Mouse (Mus musculus) erythroblast, adult 5-6 weeks (primary cell): ENCODE results near the gene Mon1a. TPM values are rescaled to one million over a fixed set of nuclear protein-coding genes. Genes with fewer than 3 reads are reported as not detected.
A peak's percentile ranks its signal among the peaks of the same experiment; 100 is the strongest.

ENCODE experiments used
- ATAC-seq: replicated peaks from 2 replicates; pipeline ENCODE4 v1.8.0; 2016; ENCODE audit warnings: moderate number of reproducible peaks, mild to moderate bottlenecking, moderate TSS enrichment, inconsistent platforms; ENCODE audit not compliant: poor library complexity, low FRiP score, severe bottlenecking
- total RNA-seq, 2 experiments: library from RNA; stranded (forward) in 1 of 2; stranded (reverse) in 1 of 2; fragments of 150-400 nt in 1 of 2; fragments of 200-764, 138-1000 nt in 1 of 2; gene quantifications; 2 replicates each; pipeline versions ENCODE4 v1.2.3 to v1.2.4; 2015 to 2017; ENCODE audit warnings: low replicate concordance in 2 of 2

Gene Mon1a
- total RNA-seq, 2 experiments from 2014 or later: 2.7 to 4.4 TPM

- no peak for ATAC-seq
These were observed 19.2 kb downstream of the Mon1a start for GRCm38 (mm10) chr9:107906967-107907800.

- ATAC-seq: no peak
These were observed 19.8 kb downstream of the Mon1a start for GRCm38 (mm10) chr9:107907801-107908120.

GRCm38 (mm10) chr9:107908410-107909158 lies 20.6 kb downstream of the Mon1a start:
- ATAC-seq: no peak

GRCm38 (mm10) chr9:107910025-107910769 lies 22.2 kb downstream of the Mon1a start:
- no peak for ATAC-seq

GRCm38 (mm10) chr9:107914764-107915420 lies 26.9 kb downstream of the Mon1a start:
- no peak for ATAC-seq

GRCm38 (mm10) chr9:107917895-107918608 lies 30.1 kb downstream of the Mon1a start:
- no peak for ATAC-seq

- ATAC-seq: no peak
These were observed 30.9 kb downstream of the Mon1a start for GRCm38 (mm10) chr9:107918884-107919283.

GRCm38 (mm10) chr9:107919441-107919840 lies 31.5 kb downstream of the Mon1a start:
- ATAC-seq: no peak

GRCm38 (mm10) chr9:107923021-107923420 lies 35.1 kb downstream of the Mon1a start:
- ATAC-seq: peak; percentile 43; the same call in 1 of the 2 replicates

- ATAC-seq: no peak
These were observed 36.0 kb downstream of the Mon1a start for GRCm38 (mm10) chr9:107923956-107924355.

- no peak for ATAC-seq
These were observed 37.3 kb downstream of the Mon1a start for GRCm38 (mm10) chr9:107925251-107925650.

- ATAC-seq: no peak
These were observed 39.0 kb downstream of the Mon1a start for GRCm38 (mm10) chr9:107926920-107927420.

GRCm38 (mm10) chr9:107927749-107928148 lies 39.8 kb downstream of the Mon1a start:
- ATAC-seq: no peak

- no peak for ATAC-seq
These were observed 40.2 kb downstream of the Mon1a start, which contains the start of gene Actl11 for GRCm38 (mm10) chr9:107928169-107928568. Gene Actl11, plus strand, starts transcription at chr9:107928469.

GRCm38 (mm10) chr9:107932221-107932620 lies 44.3 kb downstream of the Mon1a start:
- no peak for ATAC-seq

- ATAC-seq: no peak
These were observed 46.2 kb downstream of the Mon1a start for GRCm38 (mm10) chr9:107934146-107934545.

- ATAC-seq: no peak
These were observed 47.4 kb downstream of the Mon1a start, which contains the start of gene Camkv for GRCm38 (mm10) chr9:107935374-107935773. Gene Camkv, plus strand, starts transcription at chr9:107935674.

- no peak for ATAC-seq
These were observed 47.9 kb downstream of the Mon1a start for GRCm38 (mm10) chr9:107935790-107936214.
